Mouse (Mus musculus): ENCODE data around the gene Slc26a9. TPM values are rescaled to one million over a fixed set of nuclear protein-coding genes. Genes with fewer than 3 reads are reported as not detected.

The Slc26a9 gene
- polyA plus RNA-seq, 1 experiment: not detected

DNA sequence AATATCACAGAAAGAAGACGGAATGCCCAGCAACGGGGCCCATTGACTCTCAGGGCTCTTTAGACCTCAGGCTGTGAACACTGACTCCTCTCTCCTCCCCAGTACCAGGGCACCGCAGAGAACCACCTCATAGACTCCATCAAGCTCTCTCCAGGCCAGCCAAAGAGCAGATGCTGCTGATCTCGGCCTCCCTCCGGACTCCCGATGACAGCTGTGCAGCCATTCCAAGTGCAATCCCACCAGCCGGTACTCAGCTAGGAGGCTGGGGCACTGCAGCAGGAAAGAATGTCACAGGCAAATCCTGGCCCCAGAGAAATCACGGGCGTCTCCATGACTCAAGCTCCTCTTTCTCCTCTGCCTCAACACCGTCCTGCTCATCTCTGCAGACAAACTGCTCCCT, 32.3 kb upstream of the Slc26a9 start:
- peaks cover 47% of the 10 kb centered on the region for H3K27me3 ChIP-seq (replicated peaks)
- peaks cover 15% of the 10 kb centered on the region; the same call in 1 of the 2 replicates for H3K4me1 ChIP-seq
- TF ChIP-seq FLI1 (IDR thresholded peaks at IDR 0.05; ENCODE audit: low read length): no peak
- TF ChIP-seq GATA1 (IDR thresholded peaks at IDR 0.05; ENCODE audit: borderline replicate concordance, low read length): no peak
- no peaks in the 10 kb centered on the region for H3K36me3 ChIP-seq (replicated peaks; ENCODE audit: low read length)
- no peak overlapping the region for H3K4me3 ChIP-seq (replicated peaks)
- no peaks in the 10 kb centered on the region for H3K9me3 ChIP-seq

- Histone ChIP-seq H3K4me1 (peaks cover 20% of the 10 kb centered on the region), H3K36me3 (replicated peaks; ENCODE audit: low read length) (no peaks in the 10 kb centered on the region), H3K27me3 (replicated peaks) (peaks cover 47% of the 10 kb centered on the region), H3K4me3 (replicated peaks) (peak overlapping the region; percentile 33), H3K9me3 (no peaks in the 10 kb centered on the region)
- TF ChIP-seq FLI1 (IDR thresholded peaks at IDR 0.05; ENCODE audit: low read length) (no peak), GATA1 (IDR thresholded peaks at IDR 0.05; ENCODE audit: borderline replicate concordance, low read length) (no peak)
These were observed 31.4 kb upstream of the Slc26a9 start for GRCm38 (mm10) chr1:131712386-131712785.

- Histone ChIP-seq H3K4me1 (peaks cover 16% of the 10 kb centered on the region), H3K9me3 (no peaks in the 10 kb centered on the region), H3K4me3 (replicated peaks) (no peak overlapping the region), H3K36me3 (replicated peaks; ENCODE audit: low read length) (no peaks in the 10 kb centered on the region), H3K27me3 (replicated peaks) (peaks cover 48% of the 10 kb centered on the region)
- TF ChIP-seq GATA1 (IDR thresholded peaks at IDR 0.05; ENCODE audit: borderline replicate concordance, low read length): no peak
- no peak for TF ChIP-seq FLI1 (IDR thresholded peaks at IDR 0.05; ENCODE audit: low read length)
These were observed 29.2 kb upstream of the Slc26a9 start for GRCm38 (mm10) chr1:131714388-131715337.

GRCm38 (mm10) chr1:131718952-131719694, 24.7 kb upstream of the Slc26a9 start:
- TF ChIP-seq FLI1 (IDR thresholded peaks at IDR 0.05; ENCODE audit: low read length): no peak
- TF ChIP-seq GATA1 (IDR thresholded peaks at IDR 0.05; ENCODE audit: borderline replicate concordance, low read length): no peak
- no peaks in the 10 kb centered on the region for H3K9me3 ChIP-seq
- H3K4me1 ChIP-seq: peaks cover 17% of the 10 kb centered on the region
- no peak overlapping the region for H3K4me3 ChIP-seq (replicated peaks)
- peaks cover 62% of the 10 kb centered on the region for H3K27me3 ChIP-seq (replicated peaks)
- no peaks in the 10 kb centered on the region for H3K36me3 ChIP-seq (replicated peaks; ENCODE audit: low read length)

- peaks cover 68% of the 10 kb centered on the region for H3K27me3 ChIP-seq (replicated peaks)
- no peaks in the 10 kb centered on the region for H3K36me3 ChIP-seq (replicated peaks; ENCODE audit: low read length)
- H3K4me1 ChIP-seq: peaks cover 39% of the 10 kb centered on the region
- no peak overlapping the region for H3K4me3 ChIP-seq (replicated peaks)
- no peaks in the 10 kb centered on the region for H3K9me3 ChIP-seq
- TF ChIP-seq FLI1 (IDR thresholded peaks at IDR 0.05; ENCODE audit: low read length) (no peak), GATA1 (IDR thresholded peaks at IDR 0.05; ENCODE audit: borderline replicate concordance, low read length) (no peak)
These were observed 21.8 kb upstream of the Slc26a9 start for GRCm38 (mm10) chr1:131721989-131722388.

- H3K4me1 ChIP-seq: peaks cover 44% of the 10 kb centered on the region
- no peaks in the 10 kb centered on the region for H3K9me3 ChIP-seq
- H3K4me3 ChIP-seq (replicated peaks): no peak overlapping the region
- H3K36me3 ChIP-seq (replicated peaks; ENCODE audit: low read length): no peaks in the 10 kb centered on the region
- TF ChIP-seq GATA1 (IDR thresholded peaks at IDR 0.05; ENCODE audit: borderline replicate concordance, low read length) (no peak), FLI1 (IDR thresholded peaks at IDR 0.05; ENCODE audit: low read length) (no peak)
- peaks cover 76% of the 10 kb centered on the region for H3K27me3 ChIP-seq (replicated peaks)
These were observed 20.3 kb upstream of the Slc26a9 start for GRCm38 (mm10) chr1:131723549-131723948.

DNA sequence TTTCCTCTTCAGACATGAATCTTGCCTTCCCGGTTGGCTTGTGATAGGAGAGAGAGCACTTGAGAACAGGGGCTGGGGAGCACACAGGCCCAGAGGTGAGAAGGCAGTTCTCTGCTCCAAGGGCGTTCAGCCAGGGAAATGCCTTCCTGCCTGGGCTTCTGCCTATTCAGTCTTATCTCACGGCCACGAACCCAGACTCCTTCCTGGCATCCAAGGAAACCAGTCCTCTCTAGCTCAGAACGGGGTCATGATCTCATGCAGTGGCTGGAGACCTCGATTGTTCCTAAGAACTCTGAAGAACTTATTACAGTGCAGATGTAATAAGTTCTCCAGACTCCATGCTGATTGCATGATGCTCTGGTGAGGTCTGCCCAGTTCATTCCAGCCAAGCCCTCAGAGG, 17.2 kb upstream of the Slc26a9 start:
- H3K36me3 ChIP-seq (replicated peaks; ENCODE audit: low read length): no peaks in the 10 kb centered on the region
- peaks cover 80% of the 10 kb centered on the region for H3K27me3 ChIP-seq (replicated peaks)
- H3K4me3 ChIP-seq (replicated peaks): peak overlapping the region; percentile 31
- H3K4me1 ChIP-seq: peaks cover 51% of the 10 kb centered on the region
- TF ChIP-seq GATA1 (IDR thresholded peaks at IDR 0.05; ENCODE audit: borderline replicate concordance, low read length) (no peak), FLI1 (IDR thresholded peaks at IDR 0.05; ENCODE audit: low read length) (no peak)
- no peaks in the 10 kb centered on the region; the same call in 1 of the 2 replicates for H3K9me3 ChIP-seq

DNA sequence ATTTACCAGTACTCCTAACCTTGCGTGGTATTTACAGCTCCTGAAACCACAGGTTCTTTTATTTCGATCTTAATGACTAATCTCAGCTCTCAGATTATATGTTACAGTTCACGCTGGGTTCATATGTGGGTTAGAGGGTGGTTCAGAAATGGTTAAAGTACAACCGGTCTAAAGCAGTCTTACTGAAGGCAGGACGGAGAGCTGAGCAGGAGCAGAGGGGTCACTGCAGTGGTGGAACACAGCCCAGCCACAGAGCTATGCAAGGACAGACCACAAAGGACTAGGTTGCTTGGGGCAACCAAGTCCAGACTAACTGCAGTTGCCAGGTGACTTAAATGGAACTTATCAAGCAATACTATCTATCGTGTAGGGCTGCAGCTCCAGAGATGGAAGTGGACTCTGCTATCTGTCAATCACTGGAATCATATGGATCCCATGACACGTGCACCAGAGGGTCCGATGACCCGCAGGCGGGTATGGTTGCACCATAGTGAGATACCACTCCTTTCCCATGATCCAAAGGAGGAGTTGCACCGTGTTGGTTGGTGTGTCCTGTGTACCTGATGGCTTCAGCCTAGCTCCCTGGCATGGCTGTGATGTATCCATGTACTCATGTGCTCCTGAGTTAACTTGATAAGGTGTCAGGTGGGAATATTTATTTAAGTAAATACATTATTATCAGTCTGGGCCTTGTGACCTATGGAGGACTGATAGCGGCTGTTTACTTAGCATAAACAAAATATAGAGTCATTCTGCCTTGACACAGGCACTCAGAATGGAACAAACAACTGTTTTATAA, 13.0 kb upstream of the Slc26a9 start:
- Histone ChIP-seq H3K27me3 (replicated peaks) (peaks cover 85% of the 10 kb centered on the region), H3K4me3 (replicated peaks) (no peak overlapping the region), H3K36me3 (replicated peaks; ENCODE audit: low read length) (no peaks in the 10 kb centered on the region), H3K9me3 (no peaks in the 10 kb centered on the region; the same call in 1 of the 2 replicates), H3K4me1 (peaks cover 63% of the 10 kb centered on the region)
- TF ChIP-seq FLI1 (IDR thresholded peaks at IDR 0.05; ENCODE audit: low read length) (no peak), GATA1 (IDR thresholded peaks at IDR 0.05; ENCODE audit: borderline replicate concordance, low read length) (no peak)

GRCm38 (mm10) chr1:131733474-131734180, 10.2 kb upstream of the Slc26a9 start:
- H3K36me3 ChIP-seq (replicated peaks; ENCODE audit: low read length): no peaks in the 10 kb centered on the region
- H3K4me1 ChIP-seq: peaks cover 68% of the 10 kb centered on the region
- H3K4me3 ChIP-seq (replicated peaks): no peak overlapping the region
- TF ChIP-seq GATA1 (IDR thresholded peaks at IDR 0.05; ENCODE audit: borderline replicate concordance, low read length): no peak
- no peak for TF ChIP-seq FLI1 (IDR thresholded peaks at IDR 0.05; ENCODE audit: low read length)
- H3K9me3 ChIP-seq: no peaks in the 10 kb centered on the region; the same call in 1 of the 2 replicates
- H3K27me3 ChIP-seq (replicated peaks): peaks cover 89% of the 10 kb centered on the region

All from megakaryocyte, embryonic 14.5 days (primary cell).